Mouse (Mus musculus): ENCODE measurements around the gene Shd.

DNA sequence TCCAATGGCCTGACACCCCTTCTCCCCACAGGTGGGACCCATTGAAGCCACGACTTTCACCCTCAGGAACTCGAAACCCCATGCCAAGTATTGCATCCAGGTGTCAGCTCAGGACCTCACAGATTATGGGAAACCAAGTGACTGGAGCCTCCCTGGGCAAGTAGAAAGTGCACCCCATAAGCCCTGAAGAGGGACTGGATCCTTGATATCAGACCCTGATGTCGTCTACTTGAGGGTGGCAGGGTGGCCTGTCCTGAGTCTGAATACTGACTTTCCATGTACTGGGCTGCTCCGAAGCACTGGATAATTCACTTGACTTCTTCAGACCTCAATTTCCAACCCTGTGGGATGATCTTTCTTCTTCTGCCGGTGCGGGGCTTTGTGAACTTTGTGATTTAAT lies 13.7 kb upstream of the Shd start:
- TF ChIP-seq CTCF (IDR thresholded peaks at IDR 0.05; ENCODE audit: borderline replicate concordance, extremely low read depth, insufficient read depth, insufficient read length) (no peak), POLR2A (IDR thresholded peaks at IDR 0.05; ENCODE audit: borderline replicate concordance, extremely low read depth, insufficient read depth, insufficient read length, poor library complexity, severe bottlenecking) (no peak)
